15 mouse cellular contexts compared by ENCODE assay signal in the genomic region with DNA sequence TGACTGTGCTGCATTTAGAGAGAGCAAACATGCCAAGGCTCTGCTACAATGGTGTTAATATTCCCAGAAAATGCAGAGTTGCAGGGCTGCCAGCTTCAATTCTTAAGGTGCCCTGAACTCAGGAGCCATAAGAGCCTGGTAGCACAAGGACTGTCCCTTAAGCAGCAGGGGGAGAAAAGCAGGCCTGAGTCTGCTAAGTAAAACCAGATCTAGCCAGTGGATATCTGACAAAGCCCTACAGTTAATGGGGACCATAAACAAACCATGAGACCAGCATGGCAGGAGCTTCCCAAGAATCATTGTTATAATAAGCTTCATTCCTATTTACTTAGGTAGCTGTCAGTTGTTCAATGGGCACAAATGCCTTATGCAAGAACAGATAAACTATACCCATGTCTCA.
DNase-seq lines count a peak whose midpoint lies in the region; ATAC-seq and TF ChIP-seq lines count a peak whose summit lies in the region.
"Had no signal": no experiment of that assay in that cellular context is flagged by ENCODE, and none has a peak within 500 bp of the region (broad histone marks: within the 10 kb centered on the region; RNA-seq: fewer than 3 reads in every experiment).

No protein-coding gene starts in this region.

- TF ChIP-seq EP300 in heart, adult 2 months (IDR thresholded peaks at IDR 0.05; ENCODE audit: insufficient read depth, low read depth, low read length), result no peak

- no peak for ATAC-seq in hindbrain, embryonic 11.5 days (ENCODE audit: low FRiP score)
- no peak for ATAC-seq in hindbrain, embryonic 14.5 days (ENCODE audit: low FRiP score)
- no peak for ATAC-seq in midbrain, embryonic 12.5 days (ENCODE audit: low FRiP score, low read depth)

- no peaks in the 10 kb centered on the region for H3K9me3 ChIP-seq in hindbrain, embryonic 11.5 days (ENCODE audit: control insufficient read depth, low read length)
- H3K9me3 ChIP-seq in hindbrain, embryonic 14.5 days (ENCODE audit: control insufficient read depth, low read length), result no peaks in the 10 kb centered on the region
- no peaks in the 10 kb centered on the region for H3K9me3 ChIP-seq in midbrain, embryonic 12.5 days
- H3K9me3 ChIP-seq: kidney, embryonic 15.5 days had no signal

- H3K79me2 ChIP-seq in heart, adult 2 months (replicated peaks; ENCODE audit: control insufficient read depth, insufficient read depth, low read length), result no peaks in the 10 kb centered on the region

- no peak for DNase-seq in hindbrain, embryonic 11.5 days (ENCODE audit: low spot score)
- DNase-seq in hindbrain, embryonic 14.5 days (ENCODE audit: low spot score), result no peak
- peak; percentile 46 for DNase-seq in embryo, embryonic 11 days
- DNase-seq in forelimb bud, embryonic 11.5 days (ENCODE audit: low read depth, low spot score), result peak; percentile 55
- no peak for DNase-seq in adrenal gland, postnatal 14 days
- DNase-seq in heart, adult 2 months, result no peak
- no peak for DNase-seq in cerebellum, adult 2 months
- DNase-seq: cerebellum, adult 11-12 months; gastrocnemius, adult 2 months; liver; lung, embryonic 14.5 days; right cerebral cortex, adult 18-20 months had no signal

- no peak for TF ChIP-seq POLR2A in heart, adult 2 months (IDR thresholded peaks at IDR 0.05; ENCODE audit: insufficient read depth, low read depth, low read length)
- no peak for TF ChIP-seq POLR2A in cerebellum, adult 2 months (IDR thresholded peaks at IDR 0.05; ENCODE audit: borderline replicate concordance, insufficient read depth, low read length)

- intact Hi-C loops in heart, adult 2 months (cut with DNase I), result no loop called here

- 0 out of 2 replicates have a peak overlapping the region, but pooled peaks have one; percentile 24 for H3K27ac ChIP-seq in hindbrain, embryonic 11.5 days (ENCODE audit: low read depth, low read length)
- H3K27ac ChIP-seq in hindbrain, embryonic 14.5 days, result no peak overlapping the region
- peak overlapping the region; percentile 84 for H3K27ac ChIP-seq in midbrain, embryonic 12.5 days (replicated peaks)
- H3K27ac ChIP-seq in heart, adult 2 months, result no peak overlapping the region
- no peak overlapping the region for H3K27ac ChIP-seq in cerebellum, adult 2 months (ENCODE audit: insufficient read depth, low read length)
- H3K27ac ChIP-seq: gastrocnemius, adult 2 months; kidney, embryonic 15.5 days; macrophage had no signal

- H3K4me1 ChIP-seq in hindbrain, embryonic 11.5 days (replicated peaks; ENCODE audit: control insufficient read depth, insufficient read depth, low read length), result peaks cover 5% of the 10 kb centered on the region; the same call in 1 of the 2 replicates
- peaks cover 11% of the 10 kb centered on the region for H3K4me1 ChIP-seq in hindbrain, embryonic 14.5 days (replicated peaks; ENCODE audit: control insufficient read depth, insufficient read depth, low read length)
- H3K4me1 ChIP-seq in midbrain, embryonic 12.5 days, result peaks cover 31% of the 10 kb centered on the region
- H3K4me1 ChIP-seq in heart, adult 2 months (ENCODE audit: control insufficient read depth, insufficient read depth, low read length), result no peaks in the 10 kb centered on the region
- H3K4me1 ChIP-seq in cerebellum, adult 2 months (ENCODE audit: control insufficient read depth, insufficient read depth, low read length), result no peaks in the 10 kb centered on the region

- H3K36me3 ChIP-seq in hindbrain, embryonic 11.5 days (ENCODE audit: control insufficient read depth, insufficient read depth, low read length), result no peaks in the 10 kb centered on the region
- H3K36me3 ChIP-seq in hindbrain, embryonic 14.5 days (replicated peaks; ENCODE audit: control insufficient read depth, insufficient read depth), result no peaks in the 10 kb centered on the region
- H3K36me3 ChIP-seq in midbrain, embryonic 12.5 days, result no peaks in the 10 kb centered on the region
- H3K36me3 ChIP-seq in heart, adult 2 months (ENCODE audit: control insufficient read depth, insufficient read depth, low read length), result no peaks in the 10 kb centered on the region; the same call in 1 of the 2 replicates
- H3K36me3 ChIP-seq: kidney, embryonic 15.5 days had no signal

- H3K4me2 ChIP-seq in hindbrain, embryonic 11.5 days (replicated peaks; ENCODE audit: low read depth, low read length), result no peak overlapping the region
- H3K4me2 ChIP-seq in hindbrain, embryonic 14.5 days (replicated peaks), result no peak overlapping the region
- H3K4me2 ChIP-seq in midbrain, embryonic 12.5 days (replicated peaks), result no peak overlapping the region
- H3K4me2 ChIP-seq: kidney, embryonic 15.5 days; lung, embryonic 14.5 days had no signal

- H3K9ac ChIP-seq in hindbrain, embryonic 11.5 days (ENCODE audit: low read depth, low read length), result no peak overlapping the region
- H3K9ac ChIP-seq in hindbrain, embryonic 14.5 days, result no peak overlapping the region
- H3K9ac ChIP-seq in midbrain, embryonic 12.5 days (replicated peaks), result no peak overlapping the region
- no peak overlapping the region for H3K9ac ChIP-seq in heart, adult 2 months (ENCODE audit: low read depth, low read length)
- H3K9ac ChIP-seq: kidney, embryonic 15.5 days; lung, embryonic 14.5 days had no signal

- H3K27me3 ChIP-seq in hindbrain, embryonic 11.5 days (ENCODE audit: control insufficient read depth, insufficient read depth, low read length), result no peaks in the 10 kb centered on the region
- no peaks in the 10 kb centered on the region for H3K27me3 ChIP-seq in hindbrain, embryonic 14.5 days (ENCODE audit: control insufficient read depth, insufficient read depth, low read length)
- H3K27me3 ChIP-seq in midbrain, embryonic 12.5 days, result no peaks in the 10 kb centered on the region
- H3K27me3 ChIP-seq in heart, adult 2 months (ENCODE audit: control insufficient read depth, insufficient read depth, low read length), result no peaks in the 10 kb centered on the region
- H3K27me3 ChIP-seq in cerebellum, adult 2 months (ENCODE audit: control insufficient read depth, insufficient read depth, low read length), result no peaks in the 10 kb centered on the region

- no peak for TF ChIP-seq CTCF in heart, adult 2 months (IDR thresholded peaks at IDR 0.05)
- no peak for TF ChIP-seq CTCF in cerebellum, adult 2 months (IDR thresholded peaks at IDR 0.05; ENCODE audit: borderline replicate concordance, insufficient read depth, low read depth, low read length)

- no peak overlapping the region for H3K4me3 ChIP-seq in hindbrain, embryonic 11.5 days (ENCODE audit: low read depth, low read length)
- no peak overlapping the region for H3K4me3 ChIP-seq in hindbrain, embryonic 14.5 days (replicated peaks; ENCODE audit: low read length)
- H3K4me3 ChIP-seq in midbrain, embryonic 12.5 days, result no peak overlapping the region
- no peak overlapping the region for H3K4me3 ChIP-seq in heart, adult 2 months
- no peak overlapping the region for H3K4me3 ChIP-seq in cerebellum, adult 2 months (replicated peaks; ENCODE audit: insufficient read depth, low read depth, low read length)
- H3K4me3 ChIP-seq: gastrocnemius, adult 2 months; kidney, embryonic 15.5 days had no signal

Comparison
In these comparisons a context has a peak if more than half of its experiments do, and no peak if none do; other contexts are left out.
1. H3K27ac ChIP-seq: peak in hindbrain, embryonic 11.5 days (single experiment) and midbrain, embryonic 12.5 days (single experiment); none in hindbrain, embryonic 14.5 days (single experiment), heart, adult 2 months (single experiment) and cerebellum, adult 2 months (single experiment).
2. DNase-seq: peak in embryo, embryonic 11 days (single experiment) and forelimb bud, embryonic 11.5 days (single experiment); none in hindbrain, embryonic 11.5 days (single experiment), hindbrain, embryonic 14.5 days (single experiment), adrenal gland, postnatal 14 days (single experiment), heart, adult 2 months (0 of 2) and cerebellum, adult 2 months (0 of 2).